ENCODE assay signal across 30 mouse cellular contexts in genomic region chr5:123031312-123031711, GRCm38 (mm10). TPM values are rescaled to one million over a fixed set of nuclear protein-coding genes. Genes with fewer than 3 reads are reported as not detected.
A peak's percentile ranks its signal among the peaks of the same experiment; 100 is the strongest.
DNase-seq lines count a peak whose midpoint lies in the region; ATAC-seq and TF ChIP-seq lines count a peak whose summit lies in the region.
"Had no signal": no experiment of that assay in that cellular context is flagged by ENCODE, and none has a peak within 500 bp of the region (broad histone marks: within the 10 kb centered on the region; RNA-seq: fewer than 3 reads in every experiment).

No protein-coding gene starts in this region.

- 95% methylated on average over 3 of the region's 3 CpGs for WGBS in intestine, postnatal 0 days
- 96% methylated on average over 3 of the region's 3 CpGs for WGBS in intestine, embryonic 15.5 days
- WGBS in lung, adult 2 months: 92% methylated on average over 3 of the region's 3 CpGs

- no peak overlapping the region for H3K27ac ChIP-seq in intestine, postnatal 0 days (ENCODE audit: low read depth, low read length)
- H3K27ac ChIP-seq in intestine, embryonic 15.5 days: no peak overlapping the region
- H3K27ac ChIP-seq in ES-E14 (ENCODE audit: insufficient read depth, low read depth, low read length, poor library complexity, severe bottlenecking): no peak overlapping the region
- H3K27ac ChIP-seq: hindbrain, embryonic 13.5 days; liver, embryonic 15.5 days; neural tube, embryonic 12.5 days had no signal

- ATAC-seq in intestine, postnatal 0 days: no peak
- no peak for ATAC-seq in intestine, embryonic 15.5 days
- ATAC-seq: midbrain, embryonic 16.5 days had no signal

- peak; percentile 33; the same call in 1 of the 2 replicates for TF ChIP-seq CTCF in intestine, postnatal 0 days (IDR thresholded peaks at IDR 0.05; ENCODE audit: low read depth)
- 0 out of 2 replicates have a peak, but pooled peaks have one; percentile 9 for TF ChIP-seq CTCF in lung, adult 2 months (IDR thresholded peaks at IDR 0.05; ENCODE audit: insufficient read depth, low read length)

- no peak for DNase-seq in lung, adult 2 months
- DNase-seq in lung, postnatal 14 days: no peak
- DNase-seq in ES-E14 (ENCODE audit: low read depth, low spot score): no peak
- DNase-seq in ZHBTc4 (ENCODE audit: low read depth, low spot score): peak; percentile 44
- no peak for DNase-seq in cerebellum, adult 11 months
- DNase-seq in adrenal gland, postnatal 14 days: no peak
- DNase-seq: adrenal gland, postnatal 25 days; cerebellum, adult 2 months; cerebellum, postnatal 14 days; gastrocnemius, postnatal 14 days; heart, adult 11 months; heart, postnatal 4 days; kidney, adult 11 months; kidney, postnatal 25 days; layer of hippocampus, postnatal 36 days; left cerebral cortex, postnatal 4 days had no signal

- no peak overlapping the region for H3K4me2 ChIP-seq in intestine, postnatal 0 days (replicated peaks; ENCODE audit: low read depth)
- H3K4me2 ChIP-seq in intestine, embryonic 15.5 days (replicated peaks): no peak overlapping the region
- H3K4me2 ChIP-seq: heart, embryonic 11.5 days; hindbrain, embryonic 13.5 days; liver, embryonic 15.5 days; neural tube, embryonic 12.5 days had no signal

- no peaks in the 10 kb centered on the region for H3K27me3 ChIP-seq in intestine, postnatal 0 days (replicated peaks; ENCODE audit: control insufficient read depth, insufficient read depth, low read length)
- H3K27me3 ChIP-seq in intestine, embryonic 15.5 days (replicated peaks): no peaks in the 10 kb centered on the region
- H3K27me3 ChIP-seq: hindbrain, embryonic 13.5 days; liver, embryonic 15.5 days; neural tube, embryonic 12.5 days had no signal

- TF ChIP-seq POLR2A in lung, adult 2 months (IDR thresholded peaks at IDR 0.05; ENCODE audit: borderline replicate concordance, extremely low read depth, low read depth, low read length): no peak

- no peaks in the 10 kb centered on the region for H3K4me1 ChIP-seq in intestine, postnatal 0 days (replicated peaks; ENCODE audit: control insufficient read depth, insufficient read depth, low read length)
- peaks cover 11% of the 10 kb centered on the region for H3K4me1 ChIP-seq in intestine, embryonic 15.5 days (replicated peaks)
- peaks cover 9% of the 10 kb centered on the region for H3K4me1 ChIP-seq in lung, adult 2 months (ENCODE audit: control insufficient read depth, insufficient read depth, low read length)
- peaks cover 2 to 34% of the 10 kb centered on the region in 2 experiments; a peak in 3 of 4 replicates for H3K4me1 ChIP-seq in ES-E14 (ENCODE audit: control insufficient read depth in 2 of 2, insufficient read depth in 2 of 2, low read length in 2 of 2, poor library complexity in 1 of 2)
- H3K4me1 ChIP-seq: neural tube, embryonic 12.5 days had no signal

- peaks cover 4% of the 10 kb centered on the region; the same call in 1 of the 2 replicates for H3K9me3 ChIP-seq in intestine, postnatal 0 days (ENCODE audit: control insufficient read depth)
- H3K9me3 ChIP-seq in intestine, embryonic 15.5 days: no peaks in the 10 kb centered on the region
- no peaks in the 10 kb centered on the region for H3K9me3 ChIP-seq in ES-E14 (ENCODE audit: control insufficient read depth, insufficient read depth, low read depth, low read length)
- H3K9me3 ChIP-seq: hindbrain, embryonic 13.5 days; liver, embryonic 15.5 days; neural tube, embryonic 12.5 days had no signal

- no peak overlapping the region for H3K4me3 ChIP-seq in intestine, postnatal 0 days (ENCODE audit: low read depth, low read length)
- no peak overlapping the region for H3K4me3 ChIP-seq in intestine, embryonic 15.5 days (replicated peaks)
- H3K4me3 ChIP-seq in lung, adult 2 months (replicated peaks; ENCODE audit: extremely low read depth, low read depth, low read length): no peak overlapping the region
- no peak overlapping the region for H3K4me3 ChIP-seq in ES-E14 (ENCODE audit: insufficient read depth in 1 of 2, low read depth in 1 of 2, low read length in 2 of 2, poor library complexity in 1 of 2, severe bottlenecking in 1 of 2)
- H3K4me3 ChIP-seq: erythroblast, embryonic 14.5 days; hindbrain, embryonic 13.5 days; liver, embryonic 15.5 days; myocyte; neural tube, embryonic 12.5 days had no signal

- peaks cover 27% of the 10 kb centered on the region for H3K36me3 ChIP-seq in intestine, postnatal 0 days (ENCODE audit: control insufficient read depth, insufficient read depth)
- H3K36me3 ChIP-seq in intestine, embryonic 15.5 days: 0 out of 2 replicates have a peak, but pooled peaks cover 4% of the 10 kb centered on the region
- H3K36me3 ChIP-seq in ES-E14 (ENCODE audit: control insufficient read depth, insufficient read depth, low read length, poor library complexity, severe bottlenecking): no peaks in the 10 kb centered on the region

- in situ Hi-C loops in ES-E14 (cut with MboI; ENCODE audit: low sequenced_read_pairs in 2 of 2, unreplicated experiment in 2 of 2): no loop called here

- no peak overlapping the region for H3K9ac ChIP-seq in intestine, postnatal 0 days (ENCODE audit: low read depth, low read length)
- no peak overlapping the region for H3K9ac ChIP-seq in intestine, embryonic 15.5 days
- no peak overlapping the region for H3K9ac ChIP-seq in ES-E14 (ENCODE audit: insufficient read depth, low read depth, low read length, poor library complexity, severe bottlenecking)
- H3K9ac ChIP-seq: hindbrain, embryonic 13.5 days; liver, embryonic 15.5 days; neural tube, embryonic 12.5 days had no signal

TF ChIP-seq in ES-E14, 5 proteins besides CTCF, POLR2A, EP300 and RAD21:
- TF ChIP-seq ZC3H11A (IDR thresholded peaks at IDR 0.05; ENCODE audit: borderline replicate concordance, low read depth, low read length) (peak; percentile 5; the same call in 1 of the 2 replicates), CHD2 (IDR thresholded peaks at IDR 0.05; ENCODE audit: low read depth, low read length) (no peak)

RNA-seq across cellular contexts. Expression of gene Morn3, which starts 15.5 kb away (rescaled TPM):
- 0.43 TPM in 1 of 2 replicates, not detected in the other for polyA plus RNA-seq in intestine, postnatal 0 days (2015; fragmentation: Nextera tagmentation; extraction: Ambion mirVana)
- polyA plus RNA-seq in intestine, embryonic 15.5 days (2015; fragmentation: Nextera tagmentation; extraction: Ambion mirVana): 0.45 TPM in 1 of 2 replicates, not detected in the other
- 0.77 and 2.9 TPM in 2 replicates for polyA plus RNA-seq in lung, adult 2 months (2012; rRNA removed)
- 0.62 and 0.63 TPM in 2 replicates for total RNA-seq in ES-E14 (2012; rRNA removed)
- total RNA-seq in adrenal gland, postnatal 14 days (2021): not detected in 2 replicates
- total RNA-seq: adrenal gland, postnatal 25 days; gastrocnemius, postnatal 14 days; heart, postnatal 4 days; layer of hippocampus, adult 8-10 months; layer of hippocampus, postnatal 36 days; left cerebral cortex, postnatal 4 days had no signal
- polyA plus RNA-seq: erythroblast, embryonic 14.5 days; forebrain, embryonic 11.5 days; limb, embryonic 14.5 days; liver, embryonic 15.5 days; myocyte; neural tube, embryonic 12.5 days; small intestine, adult 2 months; stomach, embryonic 14.5 days had no signal

RNA-seq across cellular contexts. Expression of gene Orai1, which starts 16.4 kb away (rescaled TPM):
- polyA plus RNA-seq in intestine, postnatal 0 days (2015; fragmentation: Nextera tagmentation; extraction: Ambion mirVana): 36.8 and 42.5 TPM in 2 replicates
- 18.9 and 19.3 TPM in 2 replicates for polyA plus RNA-seq in intestine, embryonic 15.5 days (2015; fragmentation: Nextera tagmentation; extraction: Ambion mirVana)
- 113 and 137 TPM in 2 replicates for polyA plus RNA-seq in lung, adult 2 months (2012; rRNA removed)
- 20.0 and 33.4 TPM in 2 replicates for total RNA-seq in ES-E14 (2012; rRNA removed)
- 11.7 and 13.4 TPM in 2 replicates for total RNA-seq in adrenal gland, postnatal 14 days (2021)

RNA-seq across cellular contexts. Expression of gene Tmem120b, which starts 36.9 kb away (rescaled TPM):
- 3.2 and 4.2 TPM in 2 replicates for polyA plus RNA-seq in intestine, postnatal 0 days (2015; fragmentation: Nextera tagmentation; extraction: Ambion mirVana)
- 8.4 and 10.1 TPM in 2 replicates for polyA plus RNA-seq in intestine, embryonic 15.5 days (2015; fragmentation: Nextera tagmentation; extraction: Ambion mirVana)
- polyA plus RNA-seq in lung, adult 2 months (2012; rRNA removed): 10.4 and 12.1 TPM in 2 replicates
- 21.9 and 29.4 TPM in 2 replicates for total RNA-seq in ES-E14 (2012; rRNA removed)
- 17.7 and 19.2 TPM in 2 replicates for total RNA-seq in adrenal gland, postnatal 14 days (2021)

RNA-seq across cellular contexts. Expression of gene Kdm2b, which starts 41.7 kb away (rescaled TPM):
- polyA plus RNA-seq in intestine, postnatal 0 days (2015; fragmentation: Nextera tagmentation; extraction: Ambion mirVana): 7.6 and 8.6 TPM in 2 replicates
- polyA plus RNA-seq in intestine, embryonic 15.5 days (2015; fragmentation: Nextera tagmentation; extraction: Ambion mirVana): 27.2 and 29.4 TPM in 2 replicates
- polyA plus RNA-seq in lung, adult 2 months (2012; rRNA removed): 16.6 and 20.1 TPM in 2 replicates
- total RNA-seq in ES-E14 (2012; rRNA removed): 66.1 and 68.6 TPM in 2 replicates
- 20.5 and 24.7 TPM in 2 replicates for total RNA-seq in adrenal gland, postnatal 14 days (2021)
